Mouse (Mus musculus) intestine, postnatal 0 days (tissue): ENCODE measurements at regions not wholly inside any gene's neighbourhood (a gene's known extent, or its start where the extent isn't known, plus 50 kb on each side); places are given as distances from the start of the nearest gene placed in this dataset.

Experiments
- ATAC-seq: fragments of 200-750 bp; cut with Nextera tagmentation; 2 replicates; pipeline ENCODE4 v1.8.0; 2017; ENCODE audit warnings: mild to moderate bottlenecking, moderate TSS enrichment, moderate library complexity
- H3K27ac ChIP-seq: fragments of 300-500 bp; sonication (generic); 2 replicates; pipeline ENCODE4 v1.5.1; 2014; ENCODE audit warnings: mild to moderate bottlenecking, low read depth, low read length, moderate library complexity
- H3K27me3 ChIP-seq: fragments of 300-500 bp; sonication (generic); replicated peaks from 2 replicates; pipeline ENCODE4 v1.6.1; 2014; ENCODE audit warnings: low read length, mixed read lengths; ENCODE audit not compliant: control insufficient read depth, insufficient read depth
- H3K36me3 ChIP-seq: fragments of 300-500 bp; sonication (generic); 2 replicates; pipeline ENCODE4 v1.6.1; 2014; ENCODE audit warnings: mild to moderate bottlenecking, moderate library complexity; ENCODE audit not compliant: control insufficient read depth, insufficient read depth
- H3K4me1 ChIP-seq: fragments of 300-500 bp; sonication (generic); replicated peaks from 2 replicates; pipeline ENCODE4 v1.6.1; 2014; ENCODE audit warnings: antibody characterized with exemption, low read length, mixed read lengths; ENCODE audit not compliant: control insufficient read depth, insufficient read depth
- H3K4me2 ChIP-seq: fragments of 300-500 bp; sonication (generic); replicated peaks from 2 replicates; pipeline ENCODE4 v1.6.1; 2014; ENCODE audit warnings: low read depth, mild to moderate bottlenecking, moderate library complexity
- H3K4me3 ChIP-seq: fragments of 300-500 bp; sonication (generic); 2 replicates; pipeline ENCODE4 v1.5.1; 2014; ENCODE audit warnings: low read depth, low read length
- H3K9ac ChIP-seq: fragments of 300-500 bp; sonication (generic); 2 replicates; pipeline ENCODE4 v1.6.1; 2014; ENCODE audit warnings: mild to moderate bottlenecking, low read depth, low read length
- H3K9me3 ChIP-seq: fragments of 300-500 bp; sonication (generic); 2 replicates; pipeline ENCODE4 v1.6.1; 2016; ENCODE audit warnings: mixed run types; ENCODE audit not compliant: control insufficient read depth
- CTCF ChIP-seq: sonication (generic); IDR thresholded peaks from 2 replicates; pipeline ENCODE4 v1.5.1; 2016; ENCODE audit warnings: low read depth, mild to moderate bottlenecking, control low read depth, antibody characterized with exemption, moderate library complexity
- WGBS: fragments of 180-500 bp; shearing (Covaris S2); extraction: QIAGEN DNeasy Blood & Tissue Kit; methylation state at CpG from one replicate; pipeline ENCODE4 v1.1.7; 2014; 5-methylcytosine and 5-hydroxymethylcytosine counted together

DNA sequence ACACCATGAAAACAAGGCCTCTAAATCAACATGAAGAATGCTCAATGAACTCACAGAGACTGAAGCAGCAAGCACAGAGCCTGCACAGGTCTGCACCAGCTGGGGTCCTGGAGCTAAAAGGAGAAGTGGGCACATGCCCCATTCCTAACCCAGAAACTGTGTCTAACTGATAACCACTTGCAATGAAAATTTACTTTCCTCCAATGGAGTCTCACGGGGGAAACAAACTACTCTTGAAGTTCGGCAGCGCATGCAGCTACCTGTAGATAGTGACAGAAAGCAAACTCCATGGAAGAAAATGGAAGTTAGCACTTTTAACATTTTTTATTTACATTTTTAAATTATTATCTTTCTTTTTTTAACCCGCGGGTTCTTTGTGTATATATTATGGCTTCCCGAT lies 76.8 kb upstream of the Akap6 start:
- Histone ChIP-seq H3K9me3 (no peaks in the 10 kb centered on the region), H3K27me3 (no peaks in the 10 kb centered on the region), H3K4me2 (no peak overlapping the region), H3K4me3 (no peak overlapping the region), H3K27ac (no peak overlapping the region), H3K4me1 (no peaks in the 10 kb centered on the region), H3K9ac (no peak overlapping the region), H3K36me3 (no peaks in the 10 kb centered on the region)
- 82% methylated on average over 6 of the region's 6 CpGs for WGBS
- no peak for TF ChIP-seq CTCF
- no peak for ATAC-seq

- Histone ChIP-seq H3K4me3 (no peak overlapping the region), H3K36me3 (no peaks in the 10 kb centered on the region), H3K9ac (no peak overlapping the region), H3K4me1 (no peaks in the 10 kb centered on the region), H3K27me3 (no peaks in the 10 kb centered on the region), H3K27ac (no peak overlapping the region), H3K9me3 (no peaks in the 10 kb centered on the region), H3K4me2 (no peak overlapping the region)
- ATAC-seq, result no peak
- TF ChIP-seq CTCF, result no peak
- WGBS, result 79% methylated on average over 10 of the region's 10 CpGs
Observed at GRCm38 (mm10) chr12:52623416-52624108, 75.6 kb upstream of the Akap6 start.

- Histone ChIP-seq H3K9me3 (no peaks in the 10 kb centered on the region), H3K4me1 (no peaks in the 10 kb centered on the region), H3K4me2 (no peak overlapping the region), H3K27me3 (no peaks in the 10 kb centered on the region), H3K36me3 (no peaks in the 10 kb centered on the region), H3K27ac (no peak overlapping the region), H3K4me3 (no peak overlapping the region), H3K9ac (no peak overlapping the region)
- ATAC-seq, result no peak
- 44% methylated on average over 1 of the region's 1 CpGs for WGBS
- no peak for TF ChIP-seq CTCF
Observed at GRCm38 (mm10) chr12:52624871-52625270, 74.3 kb upstream of the Akap6 start.

- H3K4me2 ChIP-seq, result no peak overlapping the region
- no peaks in the 10 kb centered on the region for H3K27me3 ChIP-seq
- H3K27ac ChIP-seq, result no peak overlapping the region
- no peak for TF ChIP-seq CTCF
- H3K4me3 ChIP-seq, result no peak overlapping the region
- no peaks in the 10 kb centered on the region for H3K36me3 ChIP-seq
- no peaks in the 10 kb centered on the region for H3K4me1 ChIP-seq
- ATAC-seq, result no peak
- WGBS, result 55% methylated on average over 5 of the region's 5 CpGs
- H3K9ac ChIP-seq, result no peak overlapping the region
- no peaks in the 10 kb centered on the region for H3K9me3 ChIP-seq
Observed at GRCm38 (mm10) chr12:52628771-52629170, 70.4 kb upstream of the Akap6 start.

DNA sequence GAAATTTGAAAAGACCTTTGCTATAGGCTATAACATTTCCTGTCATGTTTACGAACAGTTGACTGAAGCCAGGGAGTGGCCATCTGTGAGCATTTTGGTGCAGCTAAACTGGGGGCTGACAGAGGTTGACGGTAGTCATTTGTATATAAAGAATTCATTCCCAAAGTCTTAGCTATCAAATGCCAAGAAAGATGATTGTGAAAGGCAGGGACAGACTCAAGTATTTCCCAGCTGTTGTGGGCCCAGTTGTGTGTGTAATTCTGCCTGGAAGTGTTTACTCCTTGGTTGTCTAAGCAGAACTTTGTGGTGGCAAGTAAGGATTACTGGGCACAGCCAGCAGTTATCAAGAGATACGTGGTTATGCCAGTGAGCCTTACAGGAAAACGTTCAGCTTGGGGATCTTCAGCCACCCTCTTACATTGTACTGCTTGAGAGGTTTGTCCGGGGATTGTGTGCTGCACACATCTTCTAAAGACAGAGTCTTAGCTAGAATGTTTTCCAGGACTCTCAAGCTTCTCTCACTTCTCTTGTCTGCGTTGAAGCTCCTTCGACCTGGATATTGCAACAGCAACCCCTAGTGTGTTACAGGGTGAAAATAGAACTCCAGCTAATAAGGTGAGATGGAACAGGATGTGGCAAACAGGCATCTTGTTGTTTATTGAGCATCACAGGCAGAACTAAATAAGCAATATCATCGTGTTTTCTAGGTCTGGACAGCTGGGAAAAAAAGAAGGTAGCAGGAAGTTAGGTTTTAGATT lies 63.9 kb upstream of the Akap6 start:
- Histone ChIP-seq H3K4me3 (no peak overlapping the region), H3K9me3 (no peaks in the 10 kb centered on the region), H3K36me3 (no peaks in the 10 kb centered on the region), H3K9ac (no peak overlapping the region), H3K4me2 (no peak overlapping the region), H3K4me1 (no peaks in the 10 kb centered on the region), H3K27me3 (no peaks in the 10 kb centered on the region), H3K27ac (no peak overlapping the region)
- peak; percentile 68 for TF ChIP-seq CTCF
- 45% methylated on average over 8 of the region's 8 CpGs for WGBS
- no peak for ATAC-seq

- WGBS, result 68% methylated on average over 6 of the region's 6 CpGs
- H3K9ac ChIP-seq, result no peak overlapping the region
- H3K27me3 ChIP-seq, result no peaks in the 10 kb centered on the region
- no peaks in the 10 kb centered on the region for H3K9me3 ChIP-seq
- ATAC-seq, result no peak
- H3K4me2 ChIP-seq, result no peak overlapping the region
- no peaks in the 10 kb centered on the region for H3K36me3 ChIP-seq
- no peak overlapping the region for H3K4me3 ChIP-seq
- no peaks in the 10 kb centered on the region for H3K4me1 ChIP-seq
- no peak for TF ChIP-seq CTCF
- no peak overlapping the region for H3K27ac ChIP-seq
Observed at GRCm38 (mm10) chr12:52636186-52636881, 62.8 kb upstream of the Akap6 start.
